9 mouse cellular contexts compared by ENCODE assay signal in genomic region chr8:10574096-10574495, GRCm38 (mm10).
A peak's percentile ranks its signal among the peaks of the same experiment; 100 is the strongest.
DNase-seq lines count a peak whose midpoint lies in the region; ATAC-seq and TF ChIP-seq lines count a peak whose summit lies in the region.
"Had no signal": no experiment of that assay in that cellular context is flagged by ENCODE, and none has a peak within 500 bp of the region (broad histone marks: within the 10 kb centered on the region; RNA-seq: fewer than 3 reads in every experiment).

No protein-coding gene starts in this region.

- no peak overlapping the region for H3K4me3 ChIP-seq in forebrain, embryonic 11.5 days (ENCODE audit: low read depth, low read length)
- H3K4me3 ChIP-seq in forebrain, embryonic 15.5 days = no peak overlapping the region
- no peak overlapping the region for H3K4me3 ChIP-seq in stomach, postnatal 0 days (ENCODE audit: low read depth, low read length)
- H3K4me3 ChIP-seq: myocyte had no signal

- no peak overlapping the region for H3K9ac ChIP-seq in forebrain, embryonic 11.5 days (ENCODE audit: low read length)
- H3K9ac ChIP-seq in forebrain, embryonic 15.5 days (replicated peaks) = no peak overlapping the region
- H3K9ac ChIP-seq in stomach, postnatal 0 days (ENCODE audit: low read length) = no peak overlapping the region

- no peak for TF ChIP-seq EP300 in stomach, postnatal 0 days (optimal IDR thresholded peaks at IDR 0.05)

- 0 out of 2 replicates have a peak, but pooled peaks cover 2% of the 10 kb centered on the region for H3K4me1 ChIP-seq in forebrain, embryonic 11.5 days (replicated peaks; ENCODE audit: control insufficient read depth, insufficient read depth, low read length)
- no peaks in the 10 kb centered on the region for H3K4me1 ChIP-seq in forebrain, embryonic 15.5 days
- H3K4me1 ChIP-seq in stomach, postnatal 0 days (replicated peaks; ENCODE audit: control insufficient read depth, insufficient read depth) = no peaks in the 10 kb centered on the region

- DNase-seq in forebrain, embryonic 11.5 days (ENCODE audit: low spot score) = peak; percentile 87
- peak; percentile 26 for DNase-seq in T-cell, adult 2 months (ENCODE audit: low spot score)
- peak; percentile 78 to 81 for DNase-seq in cerebellum, postnatal 36 days
- peak; percentile 81 to 92 for DNase-seq in heart, postnatal 10 days
- DNase-seq in left cerebral cortex, postnatal 10 days (ENCODE audit: extremely low spot score in 1 of 2, low spot score in 2 of 2) = peak; percentile 31 to 83
- peak; percentile 28 to 58 for DNase-seq in natural killer cell, adult 2 months (ENCODE audit: low spot score in 2 of 2)
- peak; percentile 85 for DNase-seq in stomach, postnatal 0 days (ENCODE audit: low spot score)

- 22% methylated on average over 6 of the region's 6 CpGs for WGBS in forebrain, embryonic 11.5 days
- WGBS in forebrain, embryonic 15.5 days = 21% methylated on average over 6 of the region's 6 CpGs
- WGBS in stomach, postnatal 0 days = 15% methylated on average over 6 of the region's 6 CpGs

- no peak overlapping the region for H3K27ac ChIP-seq in forebrain, embryonic 11.5 days (ENCODE audit: low read depth, low read length)
- H3K27ac ChIP-seq in forebrain, embryonic 15.5 days (replicated peaks) = no peak overlapping the region
- no peak overlapping the region for H3K27ac ChIP-seq in stomach, postnatal 0 days (replicated peaks)

- intact Hi-C loops in heart, postnatal 10 days (cut with DNase I) = loop anchor here (1.0 to 5.0 kb wide), 4 partner anchors 137 to 613 kb away; no protein-coding TSS in a partner anchor
- intact Hi-C loops in left cerebral cortex, postnatal 10 days (cut with DNase I) = loop anchor here (5.0 to 10.0 kb wide), 2 partner anchors 433 to 611 kb away; partner anchors contain the start of gene Irs2

- H3K36me3 ChIP-seq in forebrain, embryonic 11.5 days (ENCODE audit: control insufficient read depth, insufficient read depth, low read length) = no peaks in the 10 kb centered on the region
- H3K36me3 ChIP-seq in forebrain, embryonic 15.5 days = no peaks in the 10 kb centered on the region
- no peaks in the 10 kb centered on the region for H3K36me3 ChIP-seq in stomach, postnatal 0 days (ENCODE audit: control insufficient read depth, insufficient read depth, low read length)

- H3K4me2 ChIP-seq in forebrain, embryonic 11.5 days (ENCODE audit: low read depth, low read length, severe bottlenecking) = no peak overlapping the region
- H3K4me2 ChIP-seq in forebrain, embryonic 15.5 days (replicated peaks) = no peak overlapping the region
- no peak overlapping the region; the same call in 1 of the 2 replicates for H3K4me2 ChIP-seq in stomach, postnatal 0 days (replicated peaks; ENCODE audit: low read depth)

- H3K27me3 ChIP-seq in forebrain, embryonic 11.5 days (ENCODE audit: control insufficient read depth, insufficient read depth, low read length) = no peaks in the 10 kb centered on the region
- no peaks in the 10 kb centered on the region for H3K27me3 ChIP-seq in forebrain, embryonic 15.5 days
- no peaks in the 10 kb centered on the region for H3K27me3 ChIP-seq in stomach, postnatal 0 days (ENCODE audit: control insufficient read depth, insufficient read depth, low read length)

- peak; percentile 97 for TF ChIP-seq CTCF in stomach, postnatal 0 days (IDR thresholded peaks at IDR 0.05; ENCODE audit: low read depth)

- ATAC-seq in forebrain, embryonic 11.5 days (replicated peaks; ENCODE audit: low FRiP score) = no peak
- ATAC-seq in forebrain, embryonic 15.5 days (replicated peaks) = no peak
- ATAC-seq in stomach, postnatal 0 days (ENCODE audit: low FRiP score, low TSS enrichment) = 0 out of 2 replicates have a peak, but pooled peaks have one; percentile 45

- H3K9me3 ChIP-seq in forebrain, embryonic 11.5 days (ENCODE audit: control insufficient read depth, low read length) = no peaks in the 10 kb centered on the region
- no peaks in the 10 kb centered on the region for H3K9me3 ChIP-seq in forebrain, embryonic 15.5 days
- no peaks in the 10 kb centered on the region for H3K9me3 ChIP-seq in stomach, postnatal 0 days (ENCODE audit: control insufficient read depth, low read length)

Comparison
In these comparisons a context has a peak if more than half of its experiments do, and no peak if none do; other contexts are left out.
1. DNase-seq: peak in every context shown above with its lines; median percentile 87 in forebrain, embryonic 11.5 days; 86 in heart, postnatal 10 days; 85 in stomach, postnatal 0 days; 80 in cerebellum, postnatal 36 days; 57 in left cerebral cortex, postnatal 10 days; 43 in natural killer cell, adult 2 months; 26 in T-cell, adult 2 months.